Mouse (Mus musculus): ENCODE measurements around the gene Zfp938. TPM values are rescaled to one million over a fixed set of nuclear protein-coding genes. Genes with fewer than 3 reads are reported as not detected.

The Zfp938 gene
- 14.7 TPM for polyA plus RNA-seq (2015; fragmentation: Illumina TruSeq; extraction: RNeasy Lipid Tissue Mini Kit (QIAGEN cat#74804); ENCODE audit: insufficient read depth, low replicate concordance)

GRCm38 (mm10) chr10:82240742-82241400 is at the start of gene Zfp938:
Gene Zfp938 (minus strand): TSS chr10:82241280.

Other genes starting within 250 kb of the Zfp938 start
- gene Zfp873, start 193.2 kb downstream of the Zfp938 start, polyA plus RNA-seq (2015; fragmentation: Illumina TruSeq; extraction: RNeasy Lipid Tissue Mini Kit (QIAGEN cat#74804); ENCODE audit: insufficient read depth, low replicate concordance), result 20.5 TPM
- gene BC024063, start 157.9 kb downstream of the Zfp938 start, polyA plus RNA-seq (2015; fragmentation: Illumina TruSeq; extraction: RNeasy Lipid Tissue Mini Kit (QIAGEN cat#74804); ENCODE audit: insufficient read depth, low replicate concordance), result 3.9 TPM
- 8.6 TPM for gene AU041133, start 113.3 kb downstream of the Zfp938 start, polyA plus RNA-seq (2015; fragmentation: Illumina TruSeq; extraction: RNeasy Lipid Tissue Mini Kit (QIAGEN cat#74804); ENCODE audit: insufficient read depth, low replicate concordance)
- not detected for gene 4932415D10Rik, start 75.3 kb upstream of the Zfp938 start, polyA plus RNA-seq (2015; fragmentation: Illumina TruSeq; extraction: RNeasy Lipid Tissue Mini Kit (QIAGEN cat#74804); ENCODE audit: insufficient read depth, low replicate concordance)
- 8.1 TPM for gene Gm4924, start 113.0 kb upstream of the Zfp938 start, polyA plus RNA-seq (2015; fragmentation: Illumina TruSeq; extraction: RNeasy Lipid Tissue Mini Kit (QIAGEN cat#74804); ENCODE audit: insufficient read depth, low replicate concordance)